Mouse (Mus musculus): ENCODE measurements around the gene Tbc1d2b. TPM values are rescaled to one million over a fixed set of nuclear protein-coding genes. Genes with fewer than 3 reads are reported as not detected.

Gene Tbc1d2b
- polyA plus RNA-seq (2015; fragmentation: Nextera tagmentation; extraction: Ambion mirVana) = 9.3 and 11.0 TPM in 2 replicates

GRCm38 (mm10) chr9:90270193-90270943 is at the start of gene Tbc1d2b:
Tbc1d2b (minus strand) TSS chr9:90270804.
- no peaks in the 10 kb centered on the region for H3K27me3 ChIP-seq (replicated peaks; ENCODE audit: control insufficient read depth, insufficient read depth, low read length)
- peak; percentile 88 for ATAC-seq
- peak within 1 kb of the TSS; percentile 90 for H3K9ac ChIP-seq (ENCODE audit: low read depth, low read length)
- no peaks in the 10 kb centered on the region for H3K9me3 ChIP-seq (ENCODE audit: control insufficient read depth, low read length)
- H3K4me1 ChIP-seq (ENCODE audit: control insufficient read depth, insufficient read depth, low read length) = peaks cover 24% of the 10 kb centered on the region
- 1% methylated on average over 59 of the region's 74 CpGs for WGBS
- peak within 1 kb of the TSS; percentile 87 for H3K4me3 ChIP-seq (ENCODE audit: low read length)
- peak within 1 kb of the TSS; percentile 92 for H3K27ac ChIP-seq (ENCODE audit: low read length)
- H3K4me2 ChIP-seq (ENCODE audit: low read depth, low read length) = peak within 1 kb of the TSS; percentile 94
- no peaks in the 10 kb centered on the region for H3K36me3 ChIP-seq (ENCODE audit: control insufficient read depth, insufficient read depth, low read length)

DNA sequence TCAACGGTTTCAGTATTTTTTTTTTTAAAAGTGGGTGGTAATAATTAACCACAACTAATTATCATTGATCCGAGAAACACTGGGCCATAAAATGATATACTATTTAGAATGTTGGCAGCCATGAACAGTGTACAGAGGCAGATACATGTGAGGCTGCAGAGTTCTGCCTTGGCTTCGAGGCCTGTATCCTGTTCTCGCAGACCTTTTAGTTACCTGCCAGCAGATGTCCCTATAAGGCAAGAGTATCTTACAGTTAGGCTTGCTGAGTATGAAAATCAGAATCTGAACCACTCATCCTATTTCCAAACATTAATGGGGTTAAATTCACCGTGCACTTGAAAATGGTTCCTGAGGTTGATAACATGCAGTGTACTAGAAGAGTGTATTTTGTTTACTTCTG is 45.7 kb upstream of the Tbc1d2b start:
- 61% methylated on average over 5 of the region's 5 CpGs for WGBS
- no peak overlapping the region for H3K9ac ChIP-seq (ENCODE audit: low read depth, low read length)
- no peak overlapping the region for H3K4me2 ChIP-seq (ENCODE audit: low read depth, low read length)
- H3K4me1 ChIP-seq (ENCODE audit: control insufficient read depth, insufficient read depth, low read length) = no peaks in the 10 kb centered on the region
- no peaks in the 10 kb centered on the region for H3K27me3 ChIP-seq (replicated peaks; ENCODE audit: control insufficient read depth, insufficient read depth, low read length)
- no peaks in the 10 kb centered on the region for H3K9me3 ChIP-seq (ENCODE audit: control insufficient read depth, low read length)
- no peak overlapping the region for H3K27ac ChIP-seq (ENCODE audit: low read length)
- no peaks in the 10 kb centered on the region for H3K36me3 ChIP-seq (ENCODE audit: control insufficient read depth, insufficient read depth, low read length)
- no peak overlapping the region for H3K4me3 ChIP-seq (ENCODE audit: low read length)
- 0 out of 2 replicates have a peak, but pooled peaks have one; percentile 42 for ATAC-seq

GRCm38 (mm10) chr9:90315662-90316061 is 45.1 kb upstream of the Tbc1d2b start:
- no peak overlapping the region for H3K9ac ChIP-seq (ENCODE audit: low read depth, low read length)
- H3K4me2 ChIP-seq (ENCODE audit: low read depth, low read length) = no peak overlapping the region
- no peaks in the 10 kb centered on the region for H3K4me1 ChIP-seq (ENCODE audit: control insufficient read depth, insufficient read depth, low read length)
- H3K36me3 ChIP-seq (ENCODE audit: control insufficient read depth, insufficient read depth, low read length) = no peaks in the 10 kb centered on the region
- no peak overlapping the region for H3K27ac ChIP-seq (ENCODE audit: low read length)
- 72% methylated on average over 11 of the region's 11 CpGs for WGBS
- H3K27me3 ChIP-seq (replicated peaks; ENCODE audit: control insufficient read depth, insufficient read depth, low read length) = no peaks in the 10 kb centered on the region
- H3K4me3 ChIP-seq (ENCODE audit: low read length) = no peak overlapping the region
- H3K9me3 ChIP-seq (ENCODE audit: control insufficient read depth, low read length) = no peaks in the 10 kb centered on the region
- no peak for ATAC-seq

DNA sequence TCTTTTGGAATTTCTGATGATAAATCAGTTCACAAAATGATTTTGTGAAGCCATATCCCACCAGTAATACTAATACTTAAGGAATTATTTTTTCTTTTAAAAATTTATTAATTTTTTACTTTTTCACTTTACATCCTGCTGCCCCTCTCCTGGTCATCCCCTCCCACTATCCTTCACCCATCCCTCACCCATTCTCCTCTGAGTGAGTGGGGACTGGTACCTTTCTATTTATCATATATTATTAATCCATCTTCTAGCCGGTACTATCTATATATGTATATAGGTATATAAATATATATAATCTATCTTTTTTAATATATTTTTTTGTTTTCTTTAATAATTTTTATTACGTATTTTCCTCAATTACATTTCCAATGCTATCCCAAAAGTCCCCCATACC is 33.6 kb upstream of the Tbc1d2b start:
- Histone ChIP-seq H3K9ac (ENCODE audit: low read depth, low read length) (no peak overlapping the region), H3K27ac (ENCODE audit: low read length) (no peak overlapping the region), H3K9me3 (ENCODE audit: control insufficient read depth, low read length) (no peaks in the 10 kb centered on the region), H3K4me1 (ENCODE audit: control insufficient read depth, insufficient read depth, low read length) (no peaks in the 10 kb centered on the region; the same call in 1 of the 2 replicates), H3K4me2 (ENCODE audit: low read depth, low read length) (no peak overlapping the region), H3K4me3 (ENCODE audit: low read length) (no peak overlapping the region), H3K36me3 (ENCODE audit: control insufficient read depth, insufficient read depth, low read length) (no peaks in the 10 kb centered on the region), H3K27me3 (replicated peaks; ENCODE audit: control insufficient read depth, insufficient read depth, low read length) (no peaks in the 10 kb centered on the region)
- ATAC-seq = no peak
- WGBS = 97% methylated on average over 2 of the region's 2 CpGs

DNA sequence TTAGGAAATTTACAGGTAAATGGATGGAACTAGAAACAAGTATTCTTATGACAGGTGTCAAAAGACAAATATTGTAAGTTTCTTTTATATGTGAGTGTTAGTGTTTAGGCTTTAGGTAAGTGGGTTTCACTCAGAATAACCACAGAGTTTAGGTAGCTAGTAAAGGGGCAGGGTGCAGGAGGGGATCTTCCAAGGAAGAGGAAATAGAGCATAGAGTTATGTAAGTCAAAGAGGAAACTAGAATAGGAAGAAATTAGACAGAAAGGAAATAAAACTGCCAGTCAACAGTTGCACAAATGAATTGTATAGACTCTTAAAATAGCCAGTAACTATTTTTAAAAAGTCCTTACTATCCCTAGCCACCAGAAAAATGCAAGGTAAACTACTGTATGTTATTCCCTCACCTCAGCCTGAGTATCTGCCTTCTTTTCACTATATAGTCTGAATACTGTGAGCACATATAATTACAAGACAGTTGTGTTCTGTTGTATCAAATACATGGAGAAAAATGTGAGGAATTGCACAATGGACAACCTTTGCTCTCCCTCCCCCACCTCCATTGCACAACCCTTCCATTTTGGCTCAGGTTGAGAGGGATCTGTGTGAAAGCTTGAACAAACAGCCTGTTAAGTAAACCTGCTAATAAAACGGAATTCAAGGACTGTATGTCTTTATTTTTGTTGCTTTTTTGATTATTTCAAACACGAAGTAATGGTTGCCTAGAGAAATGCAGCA is 32.7 kb upstream of the Tbc1d2b start:
- whole genome bisulfite sequencing = 49% methylated on average over 2 of the region's 2 CpGs
- peak; percentile 92 for ATAC-seq
- H3K4me2 ChIP-seq (ENCODE audit: low read depth, low read length) = no peak overlapping the region

DNA sequence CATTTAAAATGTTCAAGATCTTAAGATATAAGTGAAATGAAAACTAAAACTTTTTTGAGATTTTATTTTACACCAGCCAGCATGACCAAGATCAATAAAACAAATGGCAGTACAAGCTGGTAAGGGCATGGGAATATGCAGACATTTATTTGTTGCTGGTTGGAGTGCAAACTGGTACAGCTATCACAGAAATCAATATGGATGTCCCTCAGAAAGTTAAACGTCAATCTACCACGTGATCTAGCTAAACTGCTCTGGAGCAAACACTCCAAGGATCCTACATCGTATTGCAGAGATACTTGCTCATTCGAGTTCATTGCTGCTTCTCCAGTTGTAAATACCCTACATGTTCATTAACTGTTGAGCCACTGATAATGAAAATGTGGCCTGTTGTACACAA is 32.1 kb upstream of the Tbc1d2b start:
- 66% methylated on average over 4 of the region's 4 CpGs for WGBS
- ATAC-seq = 0 out of 2 replicates have a peak, but pooled peaks have one; percentile 13
- no peak overlapping the region for H3K4me3 ChIP-seq (ENCODE audit: low read length)

More for the DNA sequence above, 32.7 kb upstream of the Tbc1d2b start:
- no peak overlapping the region for H3K27ac ChIP-seq (ENCODE audit: low read length)
- H3K36me3 ChIP-seq (ENCODE audit: control insufficient read depth, insufficient read depth, low read length) = no peaks in the 10 kb centered on the region
- no peaks in the 10 kb centered on the region for H3K9me3 ChIP-seq (ENCODE audit: control insufficient read depth, low read length)
- H3K4me3 ChIP-seq (ENCODE audit: low read length) = no peak overlapping the region
- no peak overlapping the region for H3K9ac ChIP-seq (ENCODE audit: low read depth, low read length)
- no peaks in the 10 kb centered on the region for H3K27me3 ChIP-seq (replicated peaks; ENCODE audit: control insufficient read depth, insufficient read depth, low read length)
- H3K4me1 ChIP-seq (ENCODE audit: control insufficient read depth, insufficient read depth, low read length) = no peaks in the 10 kb centered on the region; the same call in 1 of the 2 replicates

DNA sequence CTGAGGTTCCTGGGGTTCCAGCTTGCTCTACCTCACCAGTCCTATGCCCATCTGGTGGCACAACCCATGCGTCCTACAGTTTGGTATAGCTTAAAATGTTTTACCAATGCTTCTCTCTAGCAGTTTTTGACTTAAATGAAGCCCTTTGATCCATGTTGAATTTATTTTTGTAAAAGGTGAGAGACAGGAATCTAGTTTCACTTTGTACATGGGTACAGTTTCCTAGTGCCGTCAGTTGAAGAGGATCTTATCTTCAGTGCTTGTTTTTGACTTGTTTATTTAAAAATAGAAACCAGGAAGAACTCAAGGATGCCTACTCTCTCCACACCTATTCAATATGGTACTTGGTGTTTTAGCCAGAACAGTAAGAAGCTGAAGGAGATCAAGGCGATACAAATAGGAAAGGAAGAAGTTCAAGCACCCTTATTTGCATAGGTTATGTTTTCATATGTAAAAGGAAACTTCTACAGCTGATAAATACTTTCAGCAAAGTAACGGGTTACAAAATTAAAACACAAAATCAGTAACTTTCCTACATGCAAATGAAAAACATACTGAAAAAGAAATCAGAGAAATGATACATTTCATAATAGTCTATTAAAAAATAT is 30.6 kb upstream of the Tbc1d2b start:
- no peak overlapping the region for H3K4me3 ChIP-seq (ENCODE audit: low read length)
- H3K9me3 ChIP-seq (ENCODE audit: control insufficient read depth, low read length) = no peaks in the 10 kb centered on the region
- no peaks in the 10 kb centered on the region; the same call in 1 of the 2 replicates for H3K4me1 ChIP-seq (ENCODE audit: control insufficient read depth, insufficient read depth, low read length)
- H3K4me2 ChIP-seq (ENCODE audit: low read depth, low read length) = no peak overlapping the region
- no peak for ATAC-seq
- no peak overlapping the region for H3K9ac ChIP-seq (ENCODE audit: low read depth, low read length)
- H3K27me3 ChIP-seq (replicated peaks; ENCODE audit: control insufficient read depth, insufficient read depth, low read length) = no peaks in the 10 kb centered on the region
- H3K27ac ChIP-seq (ENCODE audit: low read length) = no peak overlapping the region
- no peaks in the 10 kb centered on the region for H3K36me3 ChIP-seq (ENCODE audit: control insufficient read depth, insufficient read depth, low read length)
- 80% methylated on average over 4 of the region's 4 CpGs for WGBS

More for the DNA sequence above, 32.1 kb upstream of the Tbc1d2b start:
- no peak overlapping the region for H3K27ac ChIP-seq (ENCODE audit: low read length)
- no peak overlapping the region for H3K9ac ChIP-seq (ENCODE audit: low read depth, low read length)
- no peaks in the 10 kb centered on the region for H3K27me3 ChIP-seq (replicated peaks; ENCODE audit: control insufficient read depth, insufficient read depth, low read length)
- no peaks in the 10 kb centered on the region; the same call in 1 of the 2 replicates for H3K4me1 ChIP-seq (ENCODE audit: control insufficient read depth, insufficient read depth, low read length)
- H3K4me2 ChIP-seq (ENCODE audit: low read depth, low read length) = no peak overlapping the region
- no peaks in the 10 kb centered on the region for H3K9me3 ChIP-seq (ENCODE audit: control insufficient read depth, low read length)
- no peaks in the 10 kb centered on the region for H3K36me3 ChIP-seq (ENCODE audit: control insufficient read depth, insufficient read depth, low read length)

DNA sequence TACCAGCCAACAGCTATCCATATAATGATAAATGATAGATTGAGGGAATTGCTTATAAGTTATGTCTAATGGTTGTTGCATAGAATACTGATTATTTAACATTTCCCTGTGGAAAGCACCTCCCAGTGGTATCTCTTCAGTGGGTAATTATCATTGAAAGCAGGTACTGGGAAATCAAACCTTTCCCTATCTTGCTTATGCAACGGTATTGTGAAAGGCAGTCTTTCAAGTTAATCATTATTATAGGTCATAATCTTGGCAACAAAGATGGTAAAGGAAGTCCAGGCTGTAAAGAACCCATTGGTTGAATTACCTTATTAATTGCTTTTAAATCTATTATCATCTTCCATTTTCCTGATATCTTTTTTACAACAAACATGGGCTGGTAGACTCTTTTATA is 27.0 kb upstream of the Tbc1d2b start:
- no peak overlapping the region for H3K9ac ChIP-seq (ENCODE audit: low read depth, low read length)
- WGBS = 50% methylated on average over 1 of the region's 1 CpGs

More for the DNA sequence above, 27.0 kb upstream of the Tbc1d2b start:
- H3K27me3 ChIP-seq (replicated peaks; ENCODE audit: control insufficient read depth, insufficient read depth, low read length) = no peaks in the 10 kb centered on the region
- H3K4me1 ChIP-seq (ENCODE audit: control insufficient read depth, insufficient read depth, low read length) = no peaks in the 10 kb centered on the region
- no peaks in the 10 kb centered on the region for H3K9me3 ChIP-seq (ENCODE audit: control insufficient read depth, low read length)
- H3K4me2 ChIP-seq (ENCODE audit: low read depth, low read length) = no peak overlapping the region
- H3K27ac ChIP-seq (ENCODE audit: low read length) = no peak overlapping the region
- peak; percentile 84 for ATAC-seq
- H3K4me3 ChIP-seq (ENCODE audit: low read length) = no peak overlapping the region
- H3K36me3 ChIP-seq (ENCODE audit: control insufficient read depth, insufficient read depth, low read length) = no peaks in the 10 kb centered on the region
